Mouse (Mus musculus): ENCODE measurements around the gene Golga5. TPM values are rescaled to one million over a fixed set of nuclear protein-coding genes. Genes with fewer than 3 reads are reported as not detected.

The Golga5 gene
- total and polyA plus RNA-seq, 3 experiments: 25.9 to 29.3 TPM; not detected in 1

DNA sequence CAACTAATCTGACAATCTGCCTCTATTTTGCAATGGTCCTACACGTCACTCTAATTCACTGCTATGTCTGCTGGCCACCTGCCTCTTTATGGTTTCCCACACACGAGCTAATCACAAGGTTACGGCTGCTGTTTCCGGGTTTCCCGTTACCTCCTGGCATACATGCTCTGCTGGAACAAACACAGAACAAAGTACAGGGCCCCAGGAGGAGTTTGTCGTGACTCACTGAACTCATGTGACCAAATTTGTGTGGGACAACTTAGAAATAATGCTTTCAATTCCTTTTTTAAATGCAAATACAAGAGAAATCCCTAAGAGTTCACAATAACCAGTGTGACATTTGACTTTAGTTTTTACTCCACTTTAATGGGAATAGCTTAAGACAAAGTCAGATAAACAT lies 15.4 kb upstream of the Golga5 start:
- Histone ChIP-seq H3K9me3 (replicated peaks; ENCODE audit: insufficient read depth, low read length) (no peaks in the 10 kb centered on the region), H3K36me3 (ENCODE audit: control insufficient read depth in 1 of 2, insufficient read depth in 2 of 2, low read length in 2 of 2) (peaks cover 0 to 25% of the 10 kb centered on the region in 2 experiments; a peak in 2 of 4 replicates), H3K9ac (ENCODE audit: control insufficient read depth, low read depth, low read length, poor library complexity, severe bottlenecking) (no peak overlapping the region), H3K79me2 (ENCODE audit: control insufficient read depth, insufficient read depth, low read length, poor library complexity) (no peaks in the 10 kb centered on the region), H3K4me3 (ENCODE audit: control insufficient read depth in 1 of 2, insufficient read depth in 1 of 2, low read depth in 2 of 2, low read length in 2 of 2) (no peak overlapping the region), H3K27ac (ENCODE audit: control insufficient read depth, low read depth, low read length) (no peak overlapping the region), H3K4me1 (ENCODE audit: control insufficient read depth in 1 of 2, insufficient read depth in 2 of 2, low read length in 2 of 2) (peaks cover 4 to 28% of the 10 kb centered on the region in 2 experiments), H3K27me3 (ENCODE audit: control insufficient read depth in 1 of 2, insufficient read depth in 2 of 2, low read length in 2 of 2) (no peaks in the 10 kb centered on the region)
- TF ChIP-seq TCF12 (IDR thresholded peaks at IDR 0.05; ENCODE audit: low read depth, low read length): no peak
- no peak for TF ChIP-seq BHLHE40 (IDR thresholded peaks at IDR 0.05; ENCODE audit: borderline replicate concordance, low read depth, low read length)
- no peak for TF ChIP-seq UBTF (IDR thresholded peaks at IDR 0.05; ENCODE audit: borderline replicate concordance, insufficient read depth, low read depth, low read length)
- TF ChIP-seq ETS1 (IDR thresholded peaks at IDR 0.05; ENCODE audit: low read depth, low read length): no peak
- no peak for TF ChIP-seq POLR2A (IDR thresholded peaks at IDR 0.05; ENCODE audit: control insufficient read depth in 1 of 2, insufficient read depth in 1 of 2, low read depth in 1 of 2, low read length in 2 of 2, poor library complexity in 1 of 2)
- DNase-seq (ENCODE audit: low read depth, low spot score): no peak

DNA sequence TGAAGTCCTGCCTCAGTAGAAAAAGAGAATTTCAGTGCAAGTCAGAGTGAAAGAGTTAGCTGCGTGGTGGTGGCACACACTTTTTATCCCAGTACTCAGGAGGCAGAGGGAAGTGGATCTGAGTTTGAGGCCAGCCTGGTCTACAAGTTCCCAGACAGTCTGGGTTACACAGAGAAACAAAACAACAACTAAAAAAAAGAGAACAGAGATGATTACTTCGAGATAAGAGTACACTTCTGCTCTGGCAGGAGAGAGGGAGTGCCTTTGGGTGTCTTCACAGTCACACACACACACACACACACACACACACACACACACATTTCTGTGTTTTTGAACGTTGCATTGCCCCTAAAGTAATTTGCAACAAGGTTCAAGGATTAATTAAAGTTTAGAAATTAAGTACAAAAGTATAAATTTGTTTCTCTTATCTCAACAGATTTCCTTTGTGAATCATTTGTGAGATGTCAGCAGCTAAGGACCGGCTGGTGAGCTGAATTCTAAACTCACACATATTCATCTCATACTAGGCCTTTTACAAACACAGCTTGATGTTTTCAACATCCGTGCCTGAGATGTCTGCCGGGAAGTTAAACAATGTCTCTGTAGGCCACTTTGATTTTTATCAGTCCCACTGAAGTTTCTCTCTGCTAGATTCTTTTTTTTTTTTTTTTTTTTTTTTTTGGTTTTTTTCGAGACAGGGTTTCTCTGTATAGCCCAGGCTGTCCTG lies 12.3 kb upstream of the Golga5 start:
- Histone ChIP-seq H3K27me3 (ENCODE audit: control insufficient read depth in 1 of 2, insufficient read depth in 2 of 2, low read length in 2 of 2) (no peaks in the 10 kb centered on the region), H3K4me3 (ENCODE audit: control insufficient read depth in 1 of 2, insufficient read depth in 1 of 2, low read depth in 2 of 2, low read length in 2 of 2) (no peak overlapping the region), H3K9me3 (replicated peaks; ENCODE audit: insufficient read depth, low read length) (no peaks in the 10 kb centered on the region), H3K27ac (ENCODE audit: control insufficient read depth, low read depth, low read length) (no peak overlapping the region), H3K4me1 (ENCODE audit: control insufficient read depth in 1 of 2, insufficient read depth in 2 of 2, low read length in 2 of 2) (peaks cover 0 to 13% of the 10 kb centered on the region in 2 experiments; a peak in 3 of 4 replicates), H3K36me3 (ENCODE audit: control insufficient read depth in 1 of 2, insufficient read depth in 2 of 2, low read length in 2 of 2) (peaks cover 0 to 12% of the 10 kb centered on the region in 2 experiments; a peak in 2 of 4 replicates), H3K9ac (ENCODE audit: control insufficient read depth, low read depth, low read length, poor library complexity, severe bottlenecking) (no peak overlapping the region), H3K79me2 (ENCODE audit: control insufficient read depth, insufficient read depth, low read length, poor library complexity) (no peaks in the 10 kb centered on the region)
- DNase-seq (ENCODE audit: low read depth, low spot score): peak; percentile 56
- TF ChIP-seq MYC (IDR thresholded peaks at IDR 0.05; ENCODE audit: low read depth, low read length) (no peak), NELFE (IDR thresholded peaks at IDR 0.05; ENCODE audit: low read depth, low read length) (no peak), MAX (IDR thresholded peaks at IDR 0.05; ENCODE audit: low read length) (no peak), GATA1 (IDR thresholded peaks at IDR 0.05; ENCODE audit: low read depth, low read length) (peak; percentile 73), SIN3A (IDR thresholded peaks at IDR 0.05; ENCODE audit: low read length) (0 out of 2 replicates have a peak, but pooled peaks have one; percentile 26), ZNF384 (IDR thresholded peaks at IDR 0.05; ENCODE audit: low read depth, low read length) (peak; percentile 78), BHLHE40 (IDR thresholded peaks at IDR 0.05; ENCODE audit: borderline replicate concordance, low read depth, low read length) (no peak)

DNA sequence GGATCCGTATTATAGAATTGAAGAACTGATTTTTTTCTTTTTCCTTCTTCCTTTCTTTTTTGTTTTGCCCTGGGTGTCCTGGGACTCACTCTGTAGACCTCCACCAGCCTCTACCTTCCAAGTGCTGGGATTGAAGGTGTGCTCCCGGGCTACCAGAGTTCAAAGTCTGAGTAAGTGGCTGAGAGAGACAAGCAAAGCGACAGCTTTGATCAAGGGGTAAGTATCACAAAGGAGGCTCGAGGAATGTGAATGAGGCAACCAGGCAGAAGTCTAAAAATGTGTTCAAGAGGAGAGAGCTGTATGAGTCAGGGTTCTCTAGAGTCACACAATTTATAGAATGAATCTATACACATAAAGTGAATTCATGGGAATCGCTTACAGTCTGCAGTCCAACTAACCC lies 8.9 kb upstream of the Golga5 start:
- Histone ChIP-seq H3K27ac (ENCODE audit: control insufficient read depth, low read depth, low read length) (no peak overlapping the region), H3K4me3 (ENCODE audit: control insufficient read depth in 1 of 2, insufficient read depth in 1 of 2, low read depth in 2 of 2, low read length in 2 of 2) (no peak overlapping the region), H3K79me2 (ENCODE audit: control insufficient read depth, insufficient read depth, low read length, poor library complexity) (no peaks in the 10 kb centered on the region), H3K36me3 (ENCODE audit: control insufficient read depth in 1 of 2, insufficient read depth in 2 of 2, low read length in 2 of 2) (peaks cover 0 to 8% of the 10 kb centered on the region in 2 experiments; a peak in 2 of 4 replicates), H3K27me3 (ENCODE audit: control insufficient read depth in 1 of 2, insufficient read depth in 2 of 2, low read length in 2 of 2) (no peaks in the 10 kb centered on the region; a peak in 1 of 4 replicates), H3K4me1 (ENCODE audit: control insufficient read depth in 1 of 2, insufficient read depth in 2 of 2, low read length in 2 of 2) (peaks cover 0 to 9% of the 10 kb centered on the region in 2 experiments; a peak in 3 of 4 replicates), H3K9ac (ENCODE audit: control insufficient read depth, low read depth, low read length, poor library complexity, severe bottlenecking) (no peak overlapping the region), H3K9me3 (replicated peaks; ENCODE audit: insufficient read depth, low read length) (no peaks in the 10 kb centered on the region)
- no peak for DNase-seq (ENCODE audit: low read depth, low spot score)
- TF ChIP-seq MAZ (IDR thresholded peaks at IDR 0.05; ENCODE audit: low read depth, low read length) (no peak), MYB (IDR thresholded peaks at IDR 0.05; ENCODE audit: low read depth, low read length) (no peak), CTCF (IDR thresholded peaks at IDR 0.05 in 2 of 3, conservative IDR thresholded peaks at IDR 0.05 in 1 of 3; ENCODE audit: control insufficient read depth in 1 of 3, insufficient read depth in 1 of 3, low read depth in 2 of 3, low read length in 3 of 3, poor library complexity in 1 of 3, severe bottlenecking in 1 of 3) (no peak), POLR2A (IDR thresholded peaks at IDR 0.05; ENCODE audit: control insufficient read depth in 1 of 2, insufficient read depth in 1 of 2, low read depth in 1 of 2, low read length in 2 of 2, poor library complexity in 1 of 2) (no peak), SMC3 (IDR thresholded peaks at IDR 0.05; ENCODE audit: low read depth, low read length) (no peak), NRF1 (IDR thresholded peaks at IDR 0.05; ENCODE audit: insufficient read depth, low read depth, low read length, poor library complexity, severe bottlenecking) (no peak), GATA1 (IDR thresholded peaks at IDR 0.05; ENCODE audit: low read depth, low read length) (no peak), NELFE (IDR thresholded peaks at IDR 0.05; ENCODE audit: low read depth, low read length) (no peak), MAX (IDR thresholded peaks at IDR 0.05; ENCODE audit: low read length) (no peak), E2F4 (IDR thresholded peaks at IDR 0.05; ENCODE audit: borderline replicate concordance, low read depth, low read length) (no peak), ZKSCAN1 (IDR thresholded peaks at IDR 0.05; ENCODE audit: low read depth, low read length) (no peak)
